Mouse (Mus musculus) brain, embryonic 14.5 days (tissue): ENCODE measurements around the gene Ftl1.
"Not testable (repeated sequence)": the region's sequence is repeated elsewhere in the genome, so short reads cannot be mapped to it uniquely, and the experiment has no call there.

Source experiments
- CTCF ChIP-seq: fragments of 200-500 bp; IDR thresholded peaks from 2 replicates; pipeline ENCODE4 v1.5.1; 2012; ENCODE audit warnings: inconsistent platforms, mild to moderate bottlenecking, moderate library complexity, borderline replicate concordance; ENCODE audit not compliant: insufficient read depth, insufficient read length; ENCODE audit errors: extremely low read depth
- POLR2A ChIP-seq: fragments of 200-500 bp; IDR thresholded peaks from 2 replicates; pipeline ENCODE4 v1.6.1; 2012; ENCODE audit warnings: mild to moderate bottlenecking, inconsistent platforms, borderline replicate concordance; ENCODE audit not compliant: poor library complexity, insufficient read depth, insufficient read length, severe bottlenecking; ENCODE audit errors: extremely low read depth

DNA sequence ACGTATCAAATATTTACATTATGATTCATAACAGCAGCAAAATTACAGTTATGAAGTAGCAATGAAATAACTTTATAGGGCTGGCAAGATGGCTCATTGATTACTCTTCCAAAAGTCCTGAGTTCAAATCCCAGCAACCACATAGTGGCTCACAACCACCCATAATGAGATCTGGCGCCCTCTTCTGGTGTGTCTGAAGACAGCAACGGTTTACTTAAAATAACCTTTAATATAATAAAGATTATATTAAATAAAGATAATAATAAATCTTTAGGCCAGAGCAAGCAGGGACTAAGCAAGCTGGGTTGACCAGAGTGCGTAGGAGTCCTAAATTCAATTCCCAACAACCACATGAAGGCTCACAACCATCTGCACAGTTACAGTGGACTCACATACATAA lies 3.2 kb upstream of the Ftl1 start:
- not testable (repeated sequence) for TF ChIP-seq POLR2A, CTCF
